Mouse (Mus musculus) left cerebral cortex, adult 2 months (tissue): ENCODE measurements around the gene Akap17b. TPM values are rescaled to one million over a fixed set of nuclear protein-coding genes. Genes with fewer than 3 reads are reported as not detected.

Experiments
- DNase-seq, 2 experiments: peaks; one replicate each; pipeline ENCODE4 v3.0.0; 2021 to 2022; ENCODE audit warnings: low spot score in 2 of 2, mixed read lengths in 1 of 2; ENCODE audit errors: extremely low spot score in 1 of 2
- H3K27ac ChIP-seq: fragments of 200-600 bp; 2 replicates; pipeline ENCODE4 v1.8.1; 2022
- H3K4me3 ChIP-seq: fragments of 200-600 bp; 2 replicates; pipeline ENCODE4 v1.8.1; 2022
- CTCF ChIP-seq: fragments of 200-600 bp; IDR thresholded peaks from 2 replicates; pipeline ENCODE4 v1.8.1; 2022; ENCODE audit warnings: antibody characterized with exemption, mild to moderate bottlenecking, moderate library complexity
- intact Hi-C: fragments of 180-260 bp; cut with DNase I; formaldehyde crosslinking; loops from one replicate; pipeline ENCODE4 v1.15.1; 2025
- total RNA-seq, 2 experiments: library from RNA; stranded (reverse); gene quantifications; 2 replicates each; pipeline ENCODE4 v1.2.3; 2021

Akap17b gene
- total RNA-seq, 2 experiments from 2014 or later: 12.3 to 13.1 TPM

- intact Hi-C loops: no loop called here
- H3K4me3 ChIP-seq: no peak overlapping the region
- no peak for DNase-seq
- no peak overlapping the region for H3K27ac ChIP-seq
- no peak for TF ChIP-seq CTCF
These were observed 83.1 kb downstream of the Akap17b start for GRCm38 (mm10) chrX:36562079-36562478.

DNA sequence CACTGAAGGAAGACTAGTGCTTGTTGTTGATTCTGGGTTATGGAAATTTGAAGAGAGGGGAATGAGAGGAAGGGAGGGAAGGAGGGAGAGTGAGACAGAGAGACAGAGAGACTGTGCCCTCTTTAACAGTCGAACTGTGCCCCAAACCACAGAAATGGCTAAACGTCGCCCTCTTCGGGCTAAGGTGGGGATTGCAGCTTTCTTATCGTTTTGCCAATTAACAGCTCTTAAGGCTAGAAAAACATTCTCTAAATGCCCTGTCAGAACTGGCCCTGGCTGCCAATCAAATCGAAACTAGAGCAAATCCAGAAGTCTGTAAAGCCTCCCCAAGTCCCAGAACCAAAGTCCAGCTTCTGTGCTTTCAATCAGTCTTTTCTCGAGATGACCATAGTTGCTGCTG is 83.5 kb downstream of the Akap17b start:
- peak; percentile 48 to 75 for DNase-seq
- intact Hi-C loops: loop anchor here (1.0 kb wide), 1 partner anchor 27 kb away; no protein-coding TSS in a partner anchor
- TF ChIP-seq CTCF: peak; percentile 72
- no peak overlapping the region for H3K27ac ChIP-seq
- no peak overlapping the region for H3K4me3 ChIP-seq

DNA sequence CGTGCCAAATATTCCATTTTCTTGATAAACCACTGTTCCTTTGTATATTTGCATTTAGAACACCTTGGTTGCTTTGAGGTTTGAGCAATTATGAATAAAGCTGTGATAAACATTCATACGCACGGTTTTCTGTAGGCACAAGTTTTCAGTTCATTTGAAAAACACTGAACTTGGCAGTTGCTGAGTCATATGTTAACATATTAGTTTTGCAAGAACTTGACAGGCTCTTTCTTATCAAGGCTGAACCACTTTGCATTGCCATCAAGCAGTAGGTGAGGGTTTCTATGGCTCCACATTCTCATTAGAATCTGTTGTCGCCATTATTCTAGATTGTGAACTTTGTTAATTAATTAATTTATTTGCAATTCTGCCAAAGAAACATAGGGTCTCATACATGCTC is 85.0 kb downstream of the Akap17b start:
- intact Hi-C loops: no loop called here
- no peak for TF ChIP-seq CTCF
- no peak overlapping the region for H3K27ac ChIP-seq
- DNase-seq: no peak
- H3K4me3 ChIP-seq: no peak overlapping the region

Other genes starting within 250 kb of the Akap17b start
- not detected for gene Gm6268, start 244.1 kb downstream of the Akap17b start, total RNA-seq
- gene Gm14569, start 153.6 kb downstream of the Akap17b start, total RNA-seq: not detected
- gene Pgrmc1, start 47.2 kb downstream of the Akap17b start, total RNA-seq: 100 to 1,000 TPM; 281 to 282 TPM
- under 1 TPM in 1 of 2 experiments, not detected in 1; 0.41 TPM for gene Slc25a43, start 98.3 kb upstream of the Akap17b start, total RNA-seq
- 100 to 1,000 TPM; 302 to 310 TPM for gene Slc25a5, start 150.3 kb upstream of the Akap17b start, total RNA-seq
- gene Ube2a, start 228.5 kb upstream of the Akap17b start, total RNA-seq: 10 to 100 TPM; 42.3 to 44.0 TPM
- gene C330007P06Rik, start 228.7 kb upstream of the Akap17b start, total RNA-seq: 10 to 100 TPM; 36.6 to 37.7 TPM